In the genomic region with DNA sequence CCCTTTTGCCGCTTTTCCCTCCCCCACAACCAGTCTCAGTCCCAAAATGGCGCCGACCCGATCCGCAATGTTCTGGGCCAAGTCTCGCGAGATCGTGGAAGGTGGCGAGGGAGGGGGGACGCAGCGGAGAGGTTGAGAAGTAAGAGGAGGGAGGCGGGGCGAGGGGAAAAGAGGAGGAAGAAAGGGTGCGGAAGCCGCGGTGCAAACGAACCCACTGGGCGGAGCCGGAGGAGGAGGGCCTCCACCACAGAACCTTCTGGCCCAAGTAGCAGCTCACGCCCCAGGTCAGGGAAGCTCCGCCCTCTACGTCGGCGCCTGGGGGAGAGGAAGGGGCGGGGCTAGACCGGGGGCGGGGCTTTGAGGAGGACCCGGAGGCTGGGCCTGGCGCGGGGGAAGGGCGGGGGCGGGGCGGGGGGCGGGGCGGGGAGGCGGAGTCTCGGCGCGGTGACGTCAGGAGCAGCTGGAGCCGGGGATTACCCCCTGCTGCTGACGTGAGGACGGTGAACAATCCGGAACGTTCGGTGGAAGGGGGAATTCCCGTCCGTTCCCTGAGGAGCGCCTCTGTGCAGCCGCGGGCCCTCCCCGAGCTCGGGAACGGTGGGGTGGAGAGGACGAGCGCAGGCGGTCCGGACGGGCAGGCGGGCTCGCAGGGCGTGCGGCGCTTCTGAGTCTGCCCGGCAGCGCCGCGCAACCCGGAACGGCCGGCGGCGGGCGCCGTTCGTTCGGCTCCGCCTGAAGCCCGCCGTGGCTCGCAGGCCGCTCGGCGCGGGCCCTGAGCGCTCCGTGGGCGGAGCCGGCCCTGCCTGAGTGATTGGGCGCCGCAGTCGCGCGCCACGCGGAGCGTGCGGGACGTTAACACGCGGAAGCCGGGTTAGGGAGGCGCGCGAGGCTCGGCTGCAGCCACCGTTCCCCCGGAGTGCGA, we compare ENCODE assay signal across 8 mouse cellular contexts. TPM values are rescaled to one million over a fixed set of nuclear protein-coding genes. Genes with fewer than 3 reads are reported as not detected.
DNase-seq lines count a peak whose midpoint lies in the region; ATAC-seq and TF ChIP-seq lines count a peak whose summit lies in the region.

A gene (minus strand): TSS at position 310 of the 922 bp plus-strand sequence.

- H3K4me3 ChIP-seq in bone marrow macrophage, adult 2 months (ENCODE audit: insufficient read depth, low read length), result peak within 1 kb of the TSS; percentile 93
- H3K4me3 ChIP-seq in embryonic fibroblast, embryonic 13.5 days (ENCODE audit: insufficient read depth, low read length), result peak within 1 kb of the TSS; percentile 86
- H3K4me3 ChIP-seq in kidney, embryonic 14.5 days (ENCODE audit: low read length), result peak within 1 kb of the TSS; percentile 96
- peak within 1 kb of the TSS; percentile 95 for H3K4me3 ChIP-seq in limb, embryonic 15.5 days

- no peaks in the 10 kb centered on the region for H3K9me3 ChIP-seq in kidney, embryonic 14.5 days (ENCODE audit: control insufficient read depth, low read length)
- no peaks in the 10 kb centered on the region for H3K9me3 ChIP-seq in limb, embryonic 15.5 days

- DNase-seq in A20 (ENCODE audit: low read depth, low spot score), result peak; percentile 100
- peak; percentile 100 for DNase-seq in heart, adult 9 months (ENCODE audit: low spot score in 2 of 2)
- DNase-seq in monocyte, adult 2 months (ENCODE audit: low read depth in 1 of 2, low spot score in 2 of 2), result peak; percentile 100
- DNase-seq in spleen, postnatal 36 days (ENCODE audit: low spot score in 2 of 2), result peak; percentile 100

- H3K36me3 ChIP-seq in kidney, embryonic 14.5 days (ENCODE audit: control insufficient read depth, insufficient read depth, low read length), result no peaks in the 10 kb centered on the region
- H3K36me3 ChIP-seq in limb, embryonic 15.5 days, result no peaks in the 10 kb centered on the region

- peak within 1 kb of the TSS; percentile 99 for H3K9ac ChIP-seq in kidney, embryonic 14.5 days (ENCODE audit: low read depth, low read length)
- H3K9ac ChIP-seq in limb, embryonic 15.5 days, result peak within 1 kb of the TSS; percentile 97

- peaks cover 11% of the 10 kb centered on the region for H3K4me1 ChIP-seq in bone marrow macrophage, adult 2 months (ENCODE audit: control insufficient read depth, insufficient read depth, low read length)
- no peaks in the 10 kb centered on the region for H3K4me1 ChIP-seq in embryonic fibroblast, embryonic 13.5 days (ENCODE audit: control insufficient read depth, insufficient read depth, low read length)
- H3K4me1 ChIP-seq in kidney, embryonic 14.5 days (ENCODE audit: control insufficient read depth, insufficient read depth, low read length), result peaks cover 3% of the 10 kb centered on the region; the same call in 1 of the 2 replicates
- H3K4me1 ChIP-seq in limb, embryonic 15.5 days, result 0 out of 2 replicates have a peak, but pooled peaks cover 12% of the 10 kb centered on the region

- H3K27ac ChIP-seq in bone marrow macrophage, adult 2 months (ENCODE audit: insufficient read depth, low read depth, low read length), result peak within 1 kb of the TSS; percentile 98
- H3K27ac ChIP-seq in embryonic fibroblast, embryonic 13.5 days (ENCODE audit: insufficient read depth, low read length), result peak within 1 kb of the TSS; percentile 99
- H3K27ac ChIP-seq in kidney, embryonic 14.5 days (ENCODE audit: low read depth, low read length), result peak within 1 kb of the TSS; percentile 98
- H3K27ac ChIP-seq in limb, embryonic 15.5 days, result peak within 1 kb of the TSS; percentile 99

- ATAC-seq in kidney, embryonic 14.5 days (ENCODE audit: low FRiP score, low TSS enrichment), result peak; percentile 97
- peak; percentile 98 for ATAC-seq in limb, embryonic 15.5 days (ENCODE audit: insufficient number of reproducible peaks, low FRiP score, low TSS enrichment, low read depth)

- H3K27me3 ChIP-seq in kidney, embryonic 14.5 days (ENCODE audit: control insufficient read depth, insufficient read depth, low read length), result peaks cover 10% of the 10 kb centered on the region
- H3K27me3 ChIP-seq in limb, embryonic 15.5 days, result peaks cover 23% of the 10 kb centered on the region

- peak within 1 kb of the TSS; percentile 63 for H3K4me2 ChIP-seq in kidney, embryonic 14.5 days (replicated peaks; ENCODE audit: low read depth, low read length)
- H3K4me2 ChIP-seq in limb, embryonic 15.5 days, result peak within 1 kb of the TSS; percentile 85

- TF ChIP-seq CTCF in bone marrow macrophage, adult 2 months (IDR thresholded peaks at IDR 0.05; ENCODE audit: low read depth, low read length), result no peak
- no peak for TF ChIP-seq CTCF in embryonic fibroblast, embryonic 13.5 days (IDR thresholded peaks at IDR 0.05; ENCODE audit: borderline replicate concordance, insufficient read depth, low read length)

- TF ChIP-seq POLR2A in bone marrow macrophage, adult 2 months (IDR thresholded peaks at IDR 0.05; ENCODE audit: borderline replicate concordance, low read depth, low read length), result 0 out of 2 replicates have a peak, but pooled peaks have one; percentile 32
- peak; percentile 72 for TF ChIP-seq POLR2A in embryonic fibroblast, embryonic 13.5 days (IDR thresholded peaks at IDR 0.05; ENCODE audit: low read depth, low read length)

- WGBS in kidney, embryonic 14.5 days, result under 1% methylated on average over 73 of the region's 109 CpGs
- under 1% methylated on average over 86 of the region's 109 CpGs for WGBS in limb, embryonic 15.5 days

RNA-seq across cellular contexts. Expression of the gene that starts here (rescaled TPM):
- polyA plus RNA-seq in bone marrow macrophage, adult 2 months (2012; ENCODE audit: insufficient read depth, insufficient read length, missing spikeins), result 47.7 and 50.8 TPM in 2 replicates
- 82.2 and 92.5 TPM in 2 replicates for polyA plus RNA-seq in embryonic fibroblast, embryonic 13.5 days (2011; ENCODE audit: insufficient read length, low read depth, missing spikeins)
- 72.7 and 96.3 TPM in 2 replicates for polyA plus RNA-seq in kidney, embryonic 14.5 days (2014; fragmentation: Nextera tagmentation; extraction: Ambion mirVana)
- polyA plus RNA-seq in limb, embryonic 15.5 days (2015; fragmentation: Nextera tagmentation; extraction: Ambion mirVana), result 79.3 and 82.8 TPM in 2 replicates

Comparison
In these comparisons a context has a peak if more than half of its experiments do, and no peak if none do; other contexts are left out.
1. Peak in every context shown above with its lines: DNase-seq, ATAC-seq, H3K4me3 ChIP-seq and H3K27ac ChIP-seq.